Mouse (Mus musculus): Measurements from ENCODE around the gene Bicdl1. TPM values are rescaled to one million over a fixed set of nuclear protein-coding genes. Genes with fewer than 3 reads are reported as not detected.

The Bicdl1 gene
- polyA plus RNA-seq, 2 experiments, result 11.7 to 16.3 TPM

DNA sequence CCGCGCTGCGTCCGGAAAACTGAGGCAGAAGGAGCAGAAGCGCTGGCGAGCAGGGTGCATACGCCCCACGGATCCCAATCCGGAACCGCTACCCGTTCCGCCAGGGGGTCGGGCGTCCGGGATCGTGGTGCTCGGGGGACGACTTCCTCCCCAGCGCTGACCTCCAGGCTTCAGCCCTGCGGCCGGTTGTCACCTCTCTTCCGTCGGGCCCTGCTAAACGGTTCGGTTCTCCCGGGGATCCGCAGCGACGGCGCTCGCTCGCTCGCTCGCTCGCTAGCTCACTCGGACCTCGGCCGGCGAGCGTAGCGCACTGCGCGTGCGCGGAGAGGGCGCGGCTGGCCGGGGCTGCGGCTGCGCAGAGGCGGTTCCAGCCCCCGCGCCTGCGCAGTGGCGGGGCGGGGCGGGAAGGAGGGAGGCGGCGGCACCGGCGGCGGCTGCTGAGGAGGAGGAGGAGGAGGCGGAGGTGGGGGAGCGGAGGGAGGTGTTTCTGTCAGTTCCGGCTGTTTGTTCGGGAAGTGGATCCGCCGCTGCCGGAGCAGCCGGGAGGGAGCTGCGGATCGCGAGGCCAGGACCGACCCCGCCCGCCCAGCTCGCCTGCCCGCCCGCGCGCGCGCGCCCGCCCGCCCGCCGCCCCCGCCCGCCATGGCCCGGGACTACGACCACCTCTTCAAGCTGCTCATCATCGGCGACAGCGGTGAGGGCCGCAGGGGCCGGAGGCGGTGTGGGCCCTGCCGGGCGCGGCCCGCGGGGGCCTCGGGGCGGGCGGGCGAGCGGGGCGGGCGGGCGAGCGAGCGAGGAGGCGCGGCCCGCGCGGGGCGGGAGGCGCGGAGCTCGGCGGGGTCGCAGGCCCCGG is 99.7 kb downstream of the Bicdl1 start, which contains the start of gene Rab35:
Gene Rab35, plus strand, starts transcription at position 404 of the 853 bp plus-strand sequence.
- WGBS, result 1% methylated on average over 19 of the region's 125 CpGs
- Histone ChIP-seq H3K4me3 (replicated peaks; ENCODE audit: low read length) (peak within 1 kb of the TSS; percentile 81), H3K27ac (replicated peaks; ENCODE audit: low read depth, low read length) (peak within 1 kb of the TSS; percentile 67), H3K27me3 (ENCODE audit: control insufficient read depth, insufficient read depth, low read length) (no peaks in the 10 kb centered on the region), H3K9ac (ENCODE audit: low read depth, low read length, severe bottlenecking) (peak within 1 kb of the TSS; percentile 83), H3K4me1 (ENCODE audit: control insufficient read depth, insufficient read depth, low read length) (peaks cover 14% of the 10 kb centered on the region), H3K36me3 (ENCODE audit: control insufficient read depth, insufficient read depth, low read length) (peaks cover 5% of the 10 kb centered on the region), H3K9me3 (ENCODE audit: control insufficient read depth, low read length) (no peaks in the 10 kb centered on the region), H3K4me2 (replicated peaks; ENCODE audit: low read depth, low read length, severe bottlenecking) (peak within 1 kb of the TSS; percentile 83)
- peak; percentile 95 for TF ChIP-seq POLR2A (IDR thresholded peaks at IDR 0.05; ENCODE audit: borderline replicate concordance, extremely low read depth, insufficient read depth, insufficient read length)
- DNase-seq (ENCODE audit: low spot score) (peak; percentile 90), ATAC-seq (ENCODE audit: low FRiP score, low read depth) (peak; percentile 90)

DNA sequence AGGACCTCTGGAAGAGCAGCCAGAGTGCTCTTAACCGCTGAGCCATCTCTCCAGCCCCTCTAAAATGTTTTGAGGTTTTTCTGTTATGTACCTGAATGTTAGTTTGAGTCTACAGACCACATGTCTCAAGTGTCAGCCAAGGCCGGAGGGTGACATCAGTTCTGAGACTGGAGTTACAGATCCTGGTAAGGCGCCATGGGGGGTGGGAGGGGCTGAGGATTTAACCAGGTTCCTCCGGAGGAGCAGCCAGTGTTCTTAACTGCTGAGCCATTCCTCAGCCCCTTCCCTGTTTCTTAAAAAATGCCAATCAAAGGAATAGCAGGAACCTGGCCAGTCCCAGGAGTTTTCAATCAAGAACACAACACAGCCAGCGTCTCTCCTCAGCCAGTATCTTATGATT is 101.1 kb downstream of the Bicdl1 start:
- Histone ChIP-seq H3K9me3 (ENCODE audit: control insufficient read depth, low read length) (no peaks in the 10 kb centered on the region), H3K4me3 (replicated peaks; ENCODE audit: low read length) (0 out of 2 replicates have a peak overlapping the region, but pooled peaks have one; percentile 81), H3K27me3 (ENCODE audit: control insufficient read depth, insufficient read depth, low read length) (no peaks in the 10 kb centered on the region), H3K36me3 (ENCODE audit: control insufficient read depth, insufficient read depth, low read length) (peaks cover 5% of the 10 kb centered on the region), H3K4me1 (ENCODE audit: control insufficient read depth, insufficient read depth, low read length) (peaks cover 14% of the 10 kb centered on the region), H3K4me2 (replicated peaks; ENCODE audit: low read depth, low read length, severe bottlenecking) (no peak overlapping the region), H3K27ac (replicated peaks; ENCODE audit: low read depth, low read length) (no peak overlapping the region), H3K9ac (ENCODE audit: low read depth, low read length, severe bottlenecking) (no peak overlapping the region)
- TF ChIP-seq POLR2A (IDR thresholded peaks at IDR 0.05; ENCODE audit: borderline replicate concordance, extremely low read depth, insufficient read depth, insufficient read length), result no peak
- ATAC-seq (ENCODE audit: low FRiP score, low read depth) (no peak), DNase-seq (ENCODE audit: low spot score) (no peak)
- WGBS, result 37% methylated on average over 5 of the region's 5 CpGs

DNA sequence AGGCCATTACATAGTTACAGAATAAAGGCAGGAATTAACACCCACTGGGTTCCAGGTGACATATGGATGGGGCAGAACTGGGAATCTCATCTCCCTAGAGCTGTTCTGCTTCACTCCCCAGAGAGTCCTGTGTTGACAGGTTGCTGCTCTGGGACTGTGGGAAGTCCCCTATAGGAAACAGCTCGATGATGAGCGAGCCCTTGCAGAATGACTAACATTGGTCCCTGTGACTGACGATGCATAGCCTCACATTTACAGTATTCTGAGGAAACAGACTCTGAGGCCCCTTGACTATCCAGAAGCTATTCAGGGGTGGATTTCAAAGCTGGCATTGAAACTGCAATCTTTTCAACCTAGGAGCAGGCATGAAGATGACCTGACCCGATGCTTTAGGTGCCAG is 101.7 kb downstream of the Bicdl1 start:
- no peaks in the 10 kb centered on the region for H3K27me3 ChIP-seq (ENCODE audit: control insufficient read depth, insufficient read depth, low read length)
- no peak for DNase-seq (ENCODE audit: low spot score)
- no peak overlapping the region for H3K9ac ChIP-seq (ENCODE audit: low read depth, low read length, severe bottlenecking)
- no peak overlapping the region for H3K4me3 ChIP-seq (replicated peaks; ENCODE audit: low read length)
- no peak for TF ChIP-seq POLR2A (IDR thresholded peaks at IDR 0.05; ENCODE audit: borderline replicate concordance, extremely low read depth, insufficient read depth, insufficient read length)
- H3K9me3 ChIP-seq (ENCODE audit: control insufficient read depth, low read length), result no peaks in the 10 kb centered on the region
- peaks cover 14% of the 10 kb centered on the region for H3K4me1 ChIP-seq (ENCODE audit: control insufficient read depth, insufficient read depth, low read length)
- peaks cover 5% of the 10 kb centered on the region; the same call in 1 of the 2 replicates for H3K36me3 ChIP-seq (ENCODE audit: control insufficient read depth, insufficient read depth, low read length)
- WGBS, result 96% methylated on average over 4 of the region's 4 CpGs
- no peak overlapping the region for H3K27ac ChIP-seq (replicated peaks; ENCODE audit: low read depth, low read length)
- ATAC-seq (ENCODE audit: low FRiP score, low read depth), result no peak
- H3K4me2 ChIP-seq (replicated peaks; ENCODE audit: low read depth, low read length, severe bottlenecking), result no peak overlapping the region

DNA sequence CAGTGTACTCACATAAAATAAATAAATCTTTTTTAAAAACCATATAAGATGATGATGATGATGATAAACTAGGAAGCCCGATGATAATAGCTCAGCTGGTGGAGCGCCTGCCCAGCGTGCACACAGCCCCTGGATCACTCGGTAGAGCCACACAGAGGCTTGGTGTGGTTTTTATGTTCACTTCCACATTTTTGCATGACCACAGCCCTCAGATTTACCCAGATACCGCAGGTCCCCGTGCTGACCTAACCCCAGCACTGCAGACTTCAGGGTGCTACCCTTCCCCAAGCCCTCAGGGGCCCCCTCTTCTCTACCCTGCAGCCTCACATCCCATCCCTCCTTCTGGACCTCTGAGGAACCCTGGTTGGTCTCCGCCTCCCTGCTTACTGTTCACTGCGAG is 103.3 kb downstream of the Bicdl1 start:
- DNase-seq (ENCODE audit: low spot score), result no peak
- no peak overlapping the region for H3K9ac ChIP-seq (ENCODE audit: low read depth, low read length, severe bottlenecking)
- H3K4me3 ChIP-seq (replicated peaks; ENCODE audit: low read length), result no peak overlapping the region
- H3K27ac ChIP-seq (replicated peaks; ENCODE audit: low read depth, low read length), result no peak overlapping the region
- ATAC-seq (ENCODE audit: low FRiP score, low read depth), result no peak
- H3K9me3 ChIP-seq (ENCODE audit: control insufficient read depth, low read length), result no peaks in the 10 kb centered on the region
- TF ChIP-seq POLR2A (IDR thresholded peaks at IDR 0.05; ENCODE audit: borderline replicate concordance, extremely low read depth, insufficient read depth, insufficient read length), result no peak
- 69% methylated on average over 8 of the region's 8 CpGs for WGBS
- H3K36me3 ChIP-seq (ENCODE audit: control insufficient read depth, insufficient read depth, low read length), result peaks cover 7% of the 10 kb centered on the region; the same call in 1 of the 2 replicates
- H3K4me1 ChIP-seq (ENCODE audit: control insufficient read depth, insufficient read depth, low read length), result peaks cover 11% of the 10 kb centered on the region
- H3K27me3 ChIP-seq (ENCODE audit: control insufficient read depth, insufficient read depth, low read length), result no peaks in the 10 kb centered on the region
- no peak overlapping the region for H3K4me2 ChIP-seq (replicated peaks; ENCODE audit: low read depth, low read length, severe bottlenecking)

DNA sequence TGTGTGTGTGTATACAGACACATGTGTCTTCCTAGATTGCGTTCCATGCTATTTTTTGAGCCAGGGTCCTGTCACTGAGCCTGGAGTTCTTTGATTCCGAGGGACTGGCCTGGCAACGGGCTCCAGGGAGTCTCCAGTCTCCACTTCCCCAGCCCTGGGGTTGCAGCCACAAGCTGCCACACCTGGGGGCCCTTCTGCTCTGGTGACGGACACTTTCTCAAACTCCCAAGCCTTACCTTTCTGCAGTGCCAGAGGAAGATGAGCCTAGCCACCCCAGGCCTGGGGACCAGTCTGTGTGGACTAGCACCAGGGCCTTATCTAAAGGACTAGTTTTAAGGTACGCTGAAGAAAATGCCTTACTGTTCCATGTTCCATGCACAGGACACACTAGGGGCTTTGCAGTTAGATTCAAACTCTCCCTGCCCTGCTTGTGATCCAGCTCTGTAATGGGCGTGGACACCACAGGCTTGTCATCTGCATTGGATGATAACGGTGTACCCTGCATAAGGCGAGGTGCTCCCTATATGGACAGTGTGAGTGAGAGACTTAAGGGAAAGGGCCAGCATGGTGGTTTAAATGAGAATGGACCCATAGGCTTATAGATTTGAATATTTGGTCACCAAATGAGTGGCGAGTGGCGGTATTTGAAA is 105.1 kb downstream of the Bicdl1 start:
- no peak for TF ChIP-seq POLR2A (IDR thresholded peaks at IDR 0.05; ENCODE audit: borderline replicate concordance, extremely low read depth, insufficient read depth, insufficient read length)
- no peak for DNase-seq (ENCODE audit: low spot score)

More for the DNA sequence above, 105.1 kb downstream of the Bicdl1 start:
- no peak overlapping the region for H3K4me3 ChIP-seq (replicated peaks; ENCODE audit: low read length)
- H3K4me2 ChIP-seq (replicated peaks; ENCODE audit: low read depth, low read length, severe bottlenecking), result no peak overlapping the region
- H3K27me3 ChIP-seq (ENCODE audit: control insufficient read depth, insufficient read depth, low read length), result no peaks in the 10 kb centered on the region
- H3K4me1 ChIP-seq (ENCODE audit: control insufficient read depth, insufficient read depth, low read length), result peaks cover 3% of the 10 kb centered on the region
- no peak overlapping the region for H3K9ac ChIP-seq (ENCODE audit: low read depth, low read length, severe bottlenecking)
- no peak for ATAC-seq (ENCODE audit: low FRiP score, low read depth)
- H3K27ac ChIP-seq (replicated peaks; ENCODE audit: low read depth, low read length), result no peak overlapping the region
- H3K36me3 ChIP-seq (ENCODE audit: control insufficient read depth, insufficient read depth, low read length), result peaks cover 14% of the 10 kb centered on the region
- no peaks in the 10 kb centered on the region for H3K9me3 ChIP-seq (ENCODE audit: control insufficient read depth, low read length)
- WGBS, result 77% methylated on average over 10 of the region's 10 CpGs

Measured in limb, embryonic 14.5 days (tissue).